Mouse (Mus musculus): ENCODE data around the gene Arhgef10l. TPM values are rescaled to one million over a fixed set of nuclear protein-coding genes. Genes with fewer than 3 reads are reported as not detected.
A peak's percentile ranks its signal among the peaks of the same experiment; 100 is the strongest.

The Arhgef10l gene
- polyA plus RNA-seq, 1 experiment from 2014 or later: 6.7 TPM

DNA sequence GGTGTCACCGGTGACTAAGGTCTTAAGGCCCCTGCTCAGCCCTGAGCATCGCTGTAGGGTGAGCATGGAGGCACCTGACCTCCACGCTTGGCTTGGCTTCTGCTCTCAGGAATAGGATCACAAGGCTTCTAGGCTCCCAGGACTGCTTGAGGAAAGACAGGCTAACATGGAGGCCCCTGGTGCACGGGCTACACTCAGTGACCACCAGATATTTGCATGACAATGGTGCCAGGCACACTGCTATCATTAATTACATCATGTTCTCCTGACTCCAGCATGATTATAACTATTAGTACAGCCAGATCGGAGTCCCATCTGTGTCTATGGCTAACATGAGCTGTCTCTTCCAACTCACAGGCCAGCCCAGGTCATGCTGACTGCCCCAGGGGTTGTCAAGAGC is 51.3 kb downstream of the Arhgef10l start:
- Histone ChIP-seq H3K9ac (ENCODE audit: low read depth, low read length) (no peak overlapping the region), H3K27ac (ENCODE audit: low read depth, low read length) (no peak overlapping the region), H3K27me3 (replicated peaks; ENCODE audit: control insufficient read depth, insufficient read depth, low read length) (no peaks in the 10 kb centered on the region), H3K4me1 (replicated peaks; ENCODE audit: control insufficient read depth, insufficient read depth, low read length) (peaks cover 3% of the 10 kb centered on the region; the same call in 1 of the 2 replicates), H3K9me3 (ENCODE audit: control insufficient read depth, low read length) (no peaks in the 10 kb centered on the region), H3K4me3 (ENCODE audit: low read depth, low read length) (no peak overlapping the region), H3K36me3 (ENCODE audit: control insufficient read depth, insufficient read depth, low read length) (no peaks in the 10 kb centered on the region), H3K4me2 (no peak overlapping the region)
- 85% methylated on average over 5 of the region's 5 CpGs for WGBS
- DNase-seq (ENCODE audit: low spot score): no peak
- ATAC-seq (replicated peaks; ENCODE audit: low FRiP score): no peak

DNA sequence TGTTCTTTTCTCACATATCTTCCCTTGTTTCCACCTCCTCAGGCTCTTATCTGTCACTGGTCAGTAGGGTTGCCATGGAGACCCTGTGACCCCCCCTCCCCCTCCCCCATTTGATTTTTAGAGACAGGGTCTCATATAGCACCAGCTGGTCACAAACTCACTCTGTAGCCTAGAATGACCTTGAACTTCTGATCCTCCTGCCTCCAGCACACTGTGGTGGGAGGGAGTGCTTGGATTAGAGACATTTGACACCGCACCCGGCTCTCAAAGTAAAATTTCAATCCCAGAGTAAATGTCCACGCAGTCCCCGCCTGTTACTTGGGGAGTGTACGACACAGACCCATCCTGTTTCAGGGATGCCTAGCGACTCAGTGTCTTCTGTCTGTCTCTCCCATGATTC is 51.7 kb downstream of the Arhgef10l start:
- Histone ChIP-seq H3K9ac (ENCODE audit: low read depth, low read length) (no peak overlapping the region), H3K4me2 (no peak overlapping the region), H3K4me3 (ENCODE audit: low read depth, low read length) (no peak overlapping the region), H3K27ac (ENCODE audit: low read depth, low read length) (no peak overlapping the region), H3K4me1 (replicated peaks; ENCODE audit: control insufficient read depth, insufficient read depth, low read length) (peaks cover 3% of the 10 kb centered on the region; the same call in 1 of the 2 replicates), H3K36me3 (ENCODE audit: control insufficient read depth, insufficient read depth, low read length) (no peaks in the 10 kb centered on the region), H3K9me3 (ENCODE audit: control insufficient read depth, low read length) (no peaks in the 10 kb centered on the region), H3K27me3 (replicated peaks; ENCODE audit: control insufficient read depth, insufficient read depth, low read length) (no peaks in the 10 kb centered on the region)
- WGBS: 75% methylated on average over 6 of the region's 6 CpGs
- DNase-seq (ENCODE audit: low spot score) (no peak), ATAC-seq (replicated peaks; ENCODE audit: low FRiP score) (no peak)

DNA sequence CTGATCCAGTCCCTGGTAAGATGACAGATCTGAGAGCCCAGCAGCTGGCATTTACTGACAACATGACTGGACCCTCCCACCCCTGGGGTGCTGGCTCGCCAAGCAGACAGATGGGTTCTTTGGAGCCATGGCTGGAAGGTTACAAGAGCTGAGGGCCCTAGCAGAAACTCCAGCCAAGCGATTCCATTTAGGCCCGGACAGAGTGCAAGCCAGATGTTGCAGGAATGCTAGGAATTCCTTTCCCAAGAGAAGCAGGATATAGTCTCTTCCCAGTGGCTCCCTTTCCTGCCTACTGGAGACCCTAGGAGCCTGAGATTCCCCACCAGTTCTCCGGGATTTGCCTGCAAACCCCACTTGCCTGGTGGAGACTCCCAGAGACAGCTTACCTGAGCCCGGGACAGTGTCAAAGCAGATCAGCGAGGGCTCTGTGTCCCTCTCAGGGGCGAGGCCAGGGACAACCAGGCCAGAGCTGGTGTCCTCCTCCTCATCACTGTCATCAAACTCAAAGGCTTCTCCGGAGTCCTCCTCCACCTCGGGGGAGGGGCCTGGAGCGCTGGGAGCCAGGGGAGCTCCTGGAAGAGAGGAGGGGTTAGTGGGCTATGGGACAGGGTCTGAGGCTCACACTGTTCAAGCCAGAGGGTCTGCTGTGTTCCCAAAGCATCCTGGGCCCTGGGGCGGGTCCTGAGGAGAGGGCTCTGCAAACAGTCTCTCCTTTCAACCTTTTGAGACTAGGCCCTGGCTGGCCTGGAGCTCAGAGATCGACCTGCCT is 54.8 kb downstream of the Arhgef10l start:
- Histone ChIP-seq H3K36me3 (ENCODE audit: control insufficient read depth, insufficient read depth, low read length) (no peaks in the 10 kb centered on the region), H3K9ac (ENCODE audit: low read depth, low read length) (no peak overlapping the region), H3K27ac (ENCODE audit: low read depth, low read length) (peak overlapping the region; percentile 57; the same call in 1 of the 2 replicates)

GRCm38 (mm10) chr4:140608228-140608720 is 57.5 kb downstream of the Arhgef10l start:
- H3K27ac ChIP-seq (ENCODE audit: low read depth, low read length): no peak overlapping the region
- DNase-seq (ENCODE audit: low spot score) (no peak), ATAC-seq (replicated peaks; ENCODE audit: low FRiP score) (no peak)
- no peaks in the 10 kb centered on the region for H3K36me3 ChIP-seq (ENCODE audit: control insufficient read depth, insufficient read depth, low read length)
- no peak overlapping the region for H3K4me3 ChIP-seq (ENCODE audit: low read depth, low read length)
- 71% methylated on average over 9 of the region's 9 CpGs for WGBS
- H3K4me2 ChIP-seq: no peak overlapping the region
- peaks cover 3% of the 10 kb centered on the region; the same call in 1 of the 2 replicates for H3K4me1 ChIP-seq (replicated peaks; ENCODE audit: control insufficient read depth, insufficient read depth, low read length)
- no peak overlapping the region for H3K9ac ChIP-seq (ENCODE audit: low read depth, low read length)
- no peaks in the 10 kb centered on the region for H3K9me3 ChIP-seq (ENCODE audit: control insufficient read depth, low read length)
- no peaks in the 10 kb centered on the region for H3K27me3 ChIP-seq (replicated peaks; ENCODE audit: control insufficient read depth, insufficient read depth, low read length)

More for the DNA sequence above, 54.8 kb downstream of the Arhgef10l start:
- no peak overlapping the region for H3K4me2 ChIP-seq
- H3K9me3 ChIP-seq (ENCODE audit: control insufficient read depth, low read length): no peaks in the 10 kb centered on the region
- ATAC-seq (replicated peaks; ENCODE audit: low FRiP score) (no peak), DNase-seq (ENCODE audit: low spot score) (no peak)
- peaks cover 3% of the 10 kb centered on the region; the same call in 1 of the 2 replicates for H3K4me1 ChIP-seq (replicated peaks; ENCODE audit: control insufficient read depth, insufficient read depth, low read length)
- H3K27me3 ChIP-seq (replicated peaks; ENCODE audit: control insufficient read depth, insufficient read depth, low read length): no peaks in the 10 kb centered on the region
- H3K4me3 ChIP-seq (ENCODE audit: low read depth, low read length): no peak overlapping the region
- WGBS: 40% methylated on average over 12 of the region's 12 CpGs

GRCm38 (mm10) chr4:140606779-140607178 is 59.0 kb downstream of the Arhgef10l start:
- no peak overlapping the region for H3K27ac ChIP-seq (ENCODE audit: low read depth, low read length)
- H3K36me3 ChIP-seq (ENCODE audit: control insufficient read depth, insufficient read depth, low read length): no peaks in the 10 kb centered on the region
- ATAC-seq (replicated peaks; ENCODE audit: low FRiP score) (no peak), DNase-seq (ENCODE audit: low spot score) (no peak)
- no peaks in the 10 kb centered on the region for H3K27me3 ChIP-seq (replicated peaks; ENCODE audit: control insufficient read depth, insufficient read depth, low read length)
- H3K9me3 ChIP-seq (ENCODE audit: control insufficient read depth, low read length): no peaks in the 10 kb centered on the region
- H3K9ac ChIP-seq (ENCODE audit: low read depth, low read length): no peak overlapping the region
- H3K4me2 ChIP-seq: no peak overlapping the region
- no peaks in the 10 kb centered on the region for H3K4me1 ChIP-seq (replicated peaks; ENCODE audit: control insufficient read depth, insufficient read depth, low read length)
- WGBS: 81% methylated on average over 7 of the region's 7 CpGs
- H3K4me3 ChIP-seq (ENCODE audit: low read depth, low read length): no peak overlapping the region

DNA sequence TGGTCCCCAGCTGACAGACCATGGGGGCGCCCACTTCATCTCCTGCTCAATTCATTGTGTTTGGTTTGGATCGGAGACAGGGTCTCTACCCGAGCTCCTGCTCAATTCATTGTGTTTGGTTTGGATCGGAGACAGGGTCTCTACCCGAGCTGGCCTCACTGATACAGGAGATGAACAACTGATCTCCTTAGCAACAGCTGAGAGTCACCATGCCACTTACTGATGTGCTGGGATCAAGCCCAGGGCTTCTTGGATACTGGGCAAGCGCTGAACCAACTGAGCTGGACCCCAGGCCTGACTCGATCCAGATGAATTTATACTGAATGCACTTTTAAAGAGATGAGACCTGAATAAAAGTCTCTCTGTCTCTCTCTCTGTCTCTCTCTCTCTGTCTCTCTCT is 59.6 kb downstream of the Arhgef10l start:
- H3K4me3 ChIP-seq (ENCODE audit: low read depth, low read length): no peak overlapping the region
- 73% methylated on average over 7 of the region's 7 CpGs for WGBS
- H3K27ac ChIP-seq (ENCODE audit: low read depth, low read length): no peak overlapping the region
- ATAC-seq (replicated peaks; ENCODE audit: low FRiP score) (no peak), DNase-seq (ENCODE audit: low spot score) (no peak)
- H3K27me3 ChIP-seq (replicated peaks; ENCODE audit: control insufficient read depth, insufficient read depth, low read length): no peaks in the 10 kb centered on the region
- no peak overlapping the region for H3K9ac ChIP-seq (ENCODE audit: low read depth, low read length)
- no peaks in the 10 kb centered on the region for H3K9me3 ChIP-seq (ENCODE audit: control insufficient read depth, low read length)
- H3K36me3 ChIP-seq (ENCODE audit: control insufficient read depth, insufficient read depth, low read length): no peaks in the 10 kb centered on the region
- no peak overlapping the region for H3K4me2 ChIP-seq
- H3K4me1 ChIP-seq (replicated peaks; ENCODE audit: control insufficient read depth, insufficient read depth, low read length): no peaks in the 10 kb centered on the region

DNA sequence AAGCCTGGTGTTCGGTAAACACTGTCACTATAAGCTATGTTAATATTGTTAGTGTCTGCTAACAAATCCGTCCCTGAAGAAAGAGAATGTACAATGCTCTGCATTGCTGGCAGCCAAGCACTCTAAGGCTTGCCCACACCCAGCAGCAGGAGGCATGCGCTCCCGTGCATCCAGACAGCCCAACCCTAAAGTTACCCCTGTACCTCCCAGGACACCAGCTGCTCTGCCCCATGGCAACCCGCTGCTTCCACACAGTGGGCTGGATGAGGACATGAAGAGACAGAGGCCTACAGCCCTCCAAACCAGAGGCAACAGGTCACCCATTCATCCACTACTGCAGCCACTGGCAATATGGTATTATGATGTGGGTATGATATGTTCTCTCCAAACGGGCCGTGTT is 60.0 kb downstream of the Arhgef10l start:
- WGBS: 83% methylated on average over 7 of the region's 7 CpGs
- Histone ChIP-seq H3K4me1 (replicated peaks; ENCODE audit: control insufficient read depth, insufficient read depth, low read length) (no peaks in the 10 kb centered on the region), H3K4me3 (ENCODE audit: low read depth, low read length) (no peak overlapping the region), H3K9me3 (ENCODE audit: control insufficient read depth, low read length) (no peaks in the 10 kb centered on the region), H3K4me2 (no peak overlapping the region), H3K27ac (ENCODE audit: low read depth, low read length) (no peak overlapping the region), H3K27me3 (replicated peaks; ENCODE audit: control insufficient read depth, insufficient read depth, low read length) (no peaks in the 10 kb centered on the region), H3K9ac (ENCODE audit: low read depth, low read length) (no peak overlapping the region), H3K36me3 (ENCODE audit: control insufficient read depth, insufficient read depth, low read length) (no peaks in the 10 kb centered on the region)
- DNase-seq (ENCODE audit: low spot score) (no peak), ATAC-seq (replicated peaks; ENCODE audit: low FRiP score) (no peak)

DNA sequence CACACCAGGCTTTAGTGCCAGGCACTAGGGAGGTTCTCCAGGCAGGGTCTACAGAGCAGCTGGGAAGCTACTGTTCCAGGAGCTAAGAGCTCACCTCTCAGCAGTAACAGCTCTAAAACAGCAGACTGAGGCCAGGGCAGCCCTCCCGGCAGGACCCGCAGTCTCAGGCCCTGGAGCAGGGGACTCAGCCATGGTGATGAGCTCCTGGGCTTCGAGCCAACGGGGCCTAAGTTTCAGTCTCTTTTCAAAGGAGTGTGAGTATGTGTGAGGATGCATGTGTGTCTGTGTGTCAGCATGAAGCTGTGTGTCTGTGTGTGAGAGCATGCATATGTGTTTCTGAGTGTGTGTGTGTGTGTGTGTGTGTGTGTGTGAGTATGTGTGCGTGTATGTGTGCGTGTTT is 60.6 kb downstream of the Arhgef10l start:
- no peak overlapping the region for H3K27ac ChIP-seq (ENCODE audit: low read depth, low read length)
- H3K4me1 ChIP-seq (replicated peaks; ENCODE audit: control insufficient read depth, insufficient read depth, low read length): no peaks in the 10 kb centered on the region
- ATAC-seq (replicated peaks; ENCODE audit: low FRiP score) (no peak), DNase-seq (ENCODE audit: low spot score) (no peak)
- 89% methylated on average over 6 of the region's 6 CpGs for WGBS
- no peak overlapping the region for H3K9ac ChIP-seq (ENCODE audit: low read depth, low read length)
- H3K9me3 ChIP-seq (ENCODE audit: control insufficient read depth, low read length): no peaks in the 10 kb centered on the region
- H3K4me3 ChIP-seq (ENCODE audit: low read depth, low read length): no peak overlapping the region
- no peaks in the 10 kb centered on the region for H3K36me3 ChIP-seq (ENCODE audit: control insufficient read depth, insufficient read depth, low read length)
- no peak overlapping the region for H3K4me2 ChIP-seq
- H3K27me3 ChIP-seq (replicated peaks; ENCODE audit: control insufficient read depth, insufficient read depth, low read length): no peaks in the 10 kb centered on the region

- no peaks in the 10 kb centered on the region for H3K36me3 ChIP-seq (ENCODE audit: control insufficient read depth, insufficient read depth, low read length)
These were observed 61.3 kb downstream of the Arhgef10l start for GRCm38 (mm10) chr4:140604541-140604940.

More at GRCm38 (mm10) chr4:140604541-140604940, 61.3 kb downstream of the Arhgef10l start:
- no peak overlapping the region for H3K27ac ChIP-seq (ENCODE audit: low read depth, low read length)
- no peak overlapping the region for H3K9ac ChIP-seq (ENCODE audit: low read depth, low read length)
- H3K4me2 ChIP-seq: no peak overlapping the region
- WGBS: 84% methylated on average over 8 of the region's 8 CpGs
- no peaks in the 10 kb centered on the region for H3K27me3 ChIP-seq (replicated peaks; ENCODE audit: control insufficient read depth, insufficient read depth, low read length)
- no peaks in the 10 kb centered on the region for H3K9me3 ChIP-seq (ENCODE audit: control insufficient read depth, low read length)
- ATAC-seq (replicated peaks; ENCODE audit: low FRiP score) (no peak), DNase-seq (ENCODE audit: low spot score) (no peak)
- H3K4me1 ChIP-seq (replicated peaks; ENCODE audit: control insufficient read depth, insufficient read depth, low read length): no peaks in the 10 kb centered on the region
- H3K4me3 ChIP-seq (ENCODE audit: low read depth, low read length): no peak overlapping the region

Measured in liver, embryonic 11.5 days (tissue).